Mouse (Mus musculus) frontal cortex, adult (tissue): ENCODE measurements around the gene Trak1.

Experiments
- ATAC-seq: cut with Nextera tagmentation; 2 replicates; pipeline ENCODE4 v1.9.2; 2017; ENCODE audit warnings: mild to moderate bottlenecking, moderate library complexity, mixed read lengths; ENCODE audit not compliant: low TSS enrichment

Gene Trak1

DNA sequence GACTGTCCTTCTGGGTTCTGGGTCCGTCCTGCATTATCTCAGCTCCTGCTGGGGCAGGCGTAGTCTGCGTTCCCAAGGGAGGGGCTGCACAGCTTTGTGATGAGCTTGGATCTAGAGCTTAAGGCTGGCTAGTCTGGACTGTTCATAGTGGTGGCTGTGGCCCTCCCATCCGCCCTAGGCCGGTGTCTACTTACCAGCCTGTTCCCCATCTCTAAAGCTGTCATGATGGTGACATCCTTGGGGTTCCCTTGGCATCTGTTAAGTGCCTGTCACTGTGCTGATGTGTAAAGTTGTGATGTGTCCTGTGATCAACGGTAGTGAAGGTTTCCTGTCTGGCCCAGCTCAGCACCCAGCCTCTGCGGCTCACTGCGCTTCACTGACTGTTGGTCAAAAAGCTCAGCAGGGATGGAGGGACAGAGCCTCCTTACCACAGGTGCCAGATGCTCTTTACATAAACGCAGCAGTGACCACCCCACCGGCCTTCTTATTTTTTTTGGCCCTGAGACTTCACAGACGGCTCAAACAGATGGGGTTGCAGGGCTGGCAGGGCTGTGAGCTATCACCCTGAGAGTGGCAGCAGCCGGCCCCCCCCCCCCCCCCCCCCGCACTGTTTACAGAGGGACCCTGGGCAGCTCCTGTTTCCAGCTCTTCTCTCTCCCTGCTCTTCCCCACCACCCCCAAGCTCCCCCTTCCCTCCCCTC lies 74.8 kb downstream of the Trak1 start:
- ATAC-seq: peak; percentile 24

DNA sequence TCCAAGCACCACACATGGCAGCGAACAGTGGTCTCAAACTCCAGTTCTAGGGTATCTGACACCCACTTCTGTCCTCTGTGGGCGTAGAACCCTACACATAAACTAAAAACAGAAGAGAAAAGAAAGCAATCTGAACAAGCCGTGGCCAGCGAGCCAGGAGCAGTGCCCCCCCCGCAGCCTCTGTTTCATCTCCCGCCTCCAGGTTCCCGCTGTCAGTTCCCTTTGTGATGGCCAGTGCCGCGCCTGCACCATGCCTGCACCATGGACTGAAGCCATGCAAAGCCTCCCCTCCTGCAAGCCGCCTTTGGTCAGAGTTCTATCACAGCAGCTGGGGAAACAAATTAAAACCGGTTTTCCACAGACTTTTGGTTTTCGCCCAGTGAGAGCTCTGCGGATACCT lies 75.8 kb downstream of the Trak1 start:
- no peak for ATAC-seq

DNA sequence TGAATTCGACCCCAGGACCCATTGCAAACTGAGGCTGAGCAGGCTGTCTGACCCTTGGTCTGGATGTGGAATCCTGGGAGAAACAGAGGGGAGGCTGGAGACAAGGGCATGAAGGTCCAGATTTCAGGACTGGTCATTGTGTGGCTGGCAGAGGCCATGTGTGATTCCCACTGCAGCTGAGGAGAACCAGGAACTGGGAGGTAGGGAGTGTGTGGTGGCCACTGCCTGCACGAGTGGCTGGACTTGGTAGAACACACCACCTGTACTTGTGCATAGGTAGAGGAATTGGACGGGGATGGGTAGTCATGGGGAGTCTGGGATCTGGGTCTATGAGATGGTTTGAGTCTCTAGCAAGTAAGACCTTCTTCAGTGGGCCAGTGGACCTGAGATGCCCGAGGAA lies 76.2 kb downstream of the Trak1 start:
- ATAC-seq: no peak

DNA sequence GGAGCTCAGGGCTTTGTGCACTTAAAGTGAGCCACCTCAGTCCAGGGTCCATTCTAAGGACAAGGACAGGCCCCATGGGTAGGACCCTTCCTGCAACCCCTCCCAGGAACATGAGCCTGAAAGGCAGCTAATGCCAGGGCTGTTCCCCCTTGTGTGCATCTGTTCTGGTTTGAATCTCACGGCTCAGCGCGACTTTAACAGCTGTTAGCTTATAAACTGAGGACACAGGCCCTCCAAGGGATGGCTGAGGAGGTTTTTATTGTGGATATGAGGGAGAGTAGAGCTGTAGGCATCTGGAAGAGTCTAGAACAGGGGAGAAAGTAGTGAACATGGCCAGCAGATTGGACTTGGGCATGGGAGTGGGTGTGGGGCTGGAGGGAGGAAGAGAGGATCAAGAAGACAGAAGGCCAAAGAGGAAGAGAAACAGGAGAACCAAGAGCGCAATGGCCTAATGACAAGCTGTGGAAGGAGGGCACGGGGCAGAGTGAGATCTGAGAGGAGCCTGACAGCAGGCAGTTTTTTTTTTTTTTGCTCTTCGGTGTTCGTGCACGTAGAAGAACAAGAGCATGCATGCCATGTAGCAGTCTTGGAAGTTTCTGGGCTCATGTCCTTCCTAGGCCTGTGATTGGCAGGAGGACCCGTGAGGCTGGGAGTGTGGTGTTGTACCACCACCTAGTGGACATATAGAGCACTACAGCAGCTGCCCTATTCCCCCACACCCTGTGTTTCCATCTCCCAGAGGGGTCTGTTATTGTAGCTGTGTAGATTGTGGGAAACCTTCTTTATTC lies 77.0 kb downstream of the Trak1 start:
- peak; percentile 27; the same call in 1 of the 2 replicates for ATAC-seq

DNA sequence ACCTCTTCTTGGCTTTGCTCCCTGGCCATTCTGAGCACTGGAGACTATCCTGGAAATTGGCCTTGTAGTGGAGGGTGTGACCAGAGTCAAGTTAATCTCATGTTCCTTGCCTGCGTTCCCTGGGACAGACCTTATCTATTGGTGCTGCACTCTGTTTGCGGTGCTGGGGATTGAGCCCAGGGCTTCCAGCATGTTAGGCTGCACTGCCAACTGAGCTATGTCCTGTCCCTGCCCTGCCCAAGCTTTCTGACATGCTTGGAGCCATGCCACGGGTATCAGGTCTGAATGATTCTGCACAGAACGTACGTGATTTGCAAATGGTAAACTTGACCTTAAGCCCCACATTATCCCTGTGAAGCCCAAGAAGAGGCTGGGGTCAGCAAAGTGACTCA lies 77.6 kb downstream of the Trak1 start:
- no peak for ATAC-seq

DNA sequence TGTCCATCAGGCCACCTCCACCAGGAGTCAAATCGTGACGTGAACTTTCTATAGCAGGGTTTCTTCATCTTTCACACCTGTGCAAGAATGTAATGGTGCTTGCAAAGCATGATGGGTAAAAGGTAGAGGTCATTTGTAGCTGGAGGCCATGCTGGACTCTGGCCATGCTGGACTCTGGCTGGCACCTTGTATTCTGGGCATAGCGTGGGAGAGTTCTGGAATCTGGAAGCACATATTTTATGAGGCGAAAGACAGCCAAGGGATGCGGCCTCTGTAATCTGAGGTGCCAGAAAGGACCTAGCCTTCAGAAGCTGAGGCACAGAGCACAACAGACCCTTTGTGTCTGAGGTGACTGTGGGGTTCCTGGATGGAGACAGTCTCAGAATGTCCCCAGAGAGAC lies 78.8 kb downstream of the Trak1 start:
- no peak for ATAC-seq

DNA sequence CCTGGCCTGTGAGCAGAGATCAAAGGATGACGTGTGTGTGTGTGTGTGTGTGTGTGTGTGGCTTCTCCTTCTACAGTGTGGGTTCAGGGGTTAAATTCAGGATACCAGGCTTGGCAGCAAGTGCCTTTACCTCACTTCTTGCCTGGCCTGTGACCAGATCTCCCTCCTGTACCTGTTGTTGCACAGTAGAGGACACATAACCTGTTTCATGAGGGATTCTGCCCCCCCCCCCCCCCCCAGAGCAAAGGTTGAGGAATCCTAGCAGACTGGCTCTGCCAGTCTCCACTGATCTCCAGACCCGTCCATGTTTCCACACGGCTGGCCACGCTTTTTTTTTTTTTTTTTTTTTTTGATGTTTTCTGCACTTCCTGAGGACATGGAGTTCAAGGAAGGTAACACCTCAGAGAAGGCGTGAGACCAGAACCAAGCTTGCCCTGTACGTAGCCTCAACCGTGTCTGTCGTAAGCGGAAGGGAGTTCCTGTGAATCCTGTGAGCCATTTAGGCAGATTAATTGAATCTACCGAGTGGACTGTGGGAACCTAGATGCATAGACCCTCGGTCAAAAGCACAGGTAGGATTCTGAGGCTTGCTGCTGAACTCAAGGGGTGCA lies 83.1 kb downstream of the Trak1 start:
- ATAC-seq: no peak

DNA sequence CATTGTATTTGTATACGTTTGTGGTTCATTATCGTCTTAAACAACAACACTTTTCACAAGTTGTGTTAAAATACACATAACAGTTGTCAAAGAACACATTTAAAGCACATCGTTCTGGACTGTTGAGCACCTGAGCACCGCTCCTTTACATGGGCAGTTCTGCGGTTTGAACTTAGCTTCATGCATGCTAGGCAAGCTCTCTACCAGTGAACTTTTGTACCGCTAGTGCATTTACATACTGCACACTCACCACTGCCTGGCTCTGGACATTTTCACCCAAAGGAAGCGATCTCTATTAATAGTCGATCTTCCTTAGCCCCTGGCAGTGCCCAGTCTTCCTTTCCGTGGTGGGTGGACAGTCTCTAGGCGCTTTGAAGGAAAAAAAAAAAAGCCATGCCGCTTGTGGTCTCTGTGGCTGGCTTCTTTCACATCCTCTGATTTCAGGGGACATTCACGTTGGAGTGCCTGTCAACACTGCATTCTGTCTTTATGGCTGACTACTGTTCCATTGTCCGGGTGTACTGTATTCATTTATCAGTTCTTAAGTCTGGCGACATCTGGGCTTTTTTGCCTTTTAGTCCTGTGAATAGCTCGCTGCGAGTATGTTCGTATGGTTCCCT lies 84.5 kb downstream of the Trak1 start:
- no peak for ATAC-seq

DNA sequence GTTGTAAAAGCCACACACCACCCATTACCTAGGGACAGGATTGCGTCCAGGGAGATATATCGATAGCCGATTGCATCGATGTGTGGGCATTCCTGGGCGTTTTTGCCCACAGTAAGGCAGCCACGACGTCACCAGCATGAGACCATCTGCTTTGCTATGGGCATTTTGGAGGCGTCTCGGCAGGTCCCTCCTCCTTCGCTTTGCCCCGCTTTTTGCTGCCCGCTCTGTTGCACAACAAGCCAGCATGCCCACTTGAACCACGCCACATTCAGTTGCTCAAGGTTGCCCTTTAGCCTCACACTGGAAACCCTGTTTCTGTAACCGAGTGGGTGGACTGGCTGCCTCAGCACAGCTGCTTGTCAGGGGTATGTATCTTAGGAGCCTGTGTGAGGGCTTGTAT lies 85.3 kb downstream of the Trak1 start:
- ATAC-seq: peak; percentile 35

DNA sequence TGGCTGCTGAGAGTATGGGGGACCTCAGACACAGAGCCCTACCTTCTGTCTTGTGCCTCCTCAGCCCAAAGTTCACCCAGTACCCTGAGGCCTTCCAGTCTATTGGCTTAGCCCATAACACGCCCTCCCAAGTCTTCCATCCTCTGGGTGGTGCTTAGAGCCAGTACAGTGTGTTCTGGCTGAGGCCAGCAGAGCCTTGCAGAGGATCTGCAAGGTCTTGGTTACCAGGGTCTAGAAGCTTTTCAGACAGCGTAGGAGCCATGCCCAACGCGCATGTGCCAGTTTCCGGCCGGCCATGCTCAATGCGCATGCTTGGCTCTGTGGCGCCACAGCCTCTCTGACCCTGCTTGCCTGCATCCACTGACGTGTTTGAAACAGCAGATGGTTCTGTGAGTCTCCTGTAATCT lies 85.9 kb downstream of the Trak1 start:
- ATAC-seq: peak; percentile 38

DNA sequence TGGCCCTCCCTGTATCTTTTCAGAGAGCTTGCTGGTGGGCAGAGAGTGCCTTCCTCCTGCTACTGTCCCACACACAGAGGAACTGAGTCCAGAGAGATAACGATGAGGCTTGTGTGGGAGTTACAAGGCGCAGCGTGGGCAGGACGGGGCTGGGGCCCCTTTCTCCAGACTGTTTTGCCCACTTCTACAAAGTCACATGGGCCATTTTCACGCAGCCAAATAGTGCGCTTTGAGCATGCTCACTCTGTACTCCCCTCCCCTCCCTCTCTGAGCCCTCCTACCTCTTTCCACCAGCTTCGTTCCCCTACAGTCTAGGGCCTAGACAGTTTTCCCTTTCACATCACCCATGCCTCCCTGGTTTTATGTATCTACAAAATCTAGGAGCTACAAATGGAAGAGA lies 87.3 kb downstream of the Trak1 start:
- no peak for ATAC-seq

DNA sequence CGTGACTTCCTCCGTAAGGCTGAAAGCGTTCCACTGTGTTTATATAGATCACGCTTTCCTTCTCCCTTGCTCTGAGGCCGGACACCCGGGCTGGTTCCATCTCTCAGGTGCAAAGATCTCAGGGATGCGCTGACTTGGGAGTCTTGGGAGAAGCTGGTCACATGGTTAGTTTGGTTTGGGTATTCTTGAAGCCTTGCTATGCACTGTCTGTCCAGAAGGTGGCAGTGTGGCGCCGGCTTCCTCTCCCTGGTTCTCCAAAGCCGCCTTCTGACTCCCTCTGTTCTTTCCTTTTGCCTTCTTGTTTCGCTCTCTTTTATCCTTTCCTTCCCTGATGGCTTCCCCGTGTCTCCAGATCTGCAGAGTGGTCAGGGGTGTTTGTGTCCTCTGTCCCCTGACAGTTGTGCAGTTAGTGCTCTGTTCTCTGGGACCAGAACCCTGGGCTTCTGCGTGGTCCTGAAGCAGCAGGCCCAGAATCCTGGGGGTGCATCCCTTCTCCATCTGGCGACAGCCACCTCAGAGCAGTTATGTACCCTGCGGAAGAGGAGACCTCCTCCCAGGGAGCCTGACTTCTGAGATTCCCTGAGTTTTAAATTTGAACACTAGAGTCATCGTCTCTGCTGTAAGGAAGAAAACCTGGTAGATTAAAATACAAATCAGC lies 87.9 kb downstream of the Trak1 start:
- peak; percentile 11 for ATAC-seq

DNA sequence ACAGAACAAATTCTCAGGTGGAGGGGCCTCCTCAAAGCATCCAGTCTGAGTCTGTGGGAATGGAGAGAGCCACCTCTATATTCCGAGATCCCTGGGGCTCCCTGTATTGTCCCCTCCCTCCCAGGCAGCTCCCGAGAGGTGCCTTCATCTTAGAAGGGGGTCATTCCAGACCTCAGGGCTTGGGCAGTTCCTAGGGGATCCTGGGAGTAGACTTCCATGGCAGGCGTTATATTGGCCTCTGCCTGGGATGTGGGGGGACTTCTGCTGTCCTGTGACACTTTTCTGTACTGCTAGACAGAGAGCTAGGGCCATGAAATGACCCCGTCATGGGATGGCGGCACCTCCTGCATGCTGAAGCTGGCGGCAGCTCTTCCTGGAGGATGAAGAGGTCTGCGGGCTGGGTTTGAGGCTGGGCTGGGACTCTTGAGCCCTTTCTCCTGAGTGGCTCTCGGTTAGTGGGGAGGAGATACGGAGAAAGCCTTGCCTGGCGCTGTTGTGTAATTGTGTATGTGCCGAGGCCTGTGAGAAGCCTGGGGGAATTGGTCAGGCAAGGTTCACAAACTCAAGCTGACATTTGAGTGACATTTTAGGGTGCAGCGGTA lies 88.5 kb downstream of the Trak1 start:
- ATAC-seq: no peak

DNA sequence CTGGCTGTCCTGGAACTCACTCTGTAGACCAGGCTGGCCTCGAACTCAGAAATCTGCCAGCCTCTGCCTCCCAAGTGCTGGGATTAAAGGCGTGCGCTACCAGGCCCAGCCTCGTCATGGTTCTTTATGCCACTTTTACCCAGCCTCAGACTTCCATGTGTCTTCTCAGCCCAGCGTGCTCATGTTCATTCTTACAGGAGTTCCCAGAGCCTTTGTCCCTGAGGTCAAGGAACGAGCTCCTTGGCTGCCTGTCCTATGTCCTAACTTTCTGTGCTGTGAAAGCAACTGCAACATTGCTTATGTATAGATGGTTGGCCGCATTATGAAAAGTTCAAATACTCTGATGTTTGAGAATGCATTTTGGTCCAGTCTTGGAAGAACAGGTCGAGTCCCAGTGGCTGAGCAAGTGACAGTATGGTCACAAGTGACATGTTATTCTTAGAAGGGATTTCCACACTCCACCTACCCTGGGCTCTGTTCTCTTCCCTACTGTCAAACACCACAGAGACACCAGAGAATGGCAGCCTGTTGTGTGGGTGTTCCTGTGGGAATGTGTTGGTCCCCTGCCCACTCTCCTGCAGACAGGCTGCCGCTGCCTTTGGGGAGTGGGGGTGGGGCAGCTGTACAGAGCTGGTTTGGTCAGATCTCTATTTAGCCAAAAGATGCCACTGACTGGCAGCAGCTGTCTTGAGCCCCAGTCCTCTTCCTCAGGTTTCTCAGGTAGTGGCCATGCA lies 90.4 kb downstream of the Trak1 start:
- ATAC-seq: peak; percentile 26

DNA sequence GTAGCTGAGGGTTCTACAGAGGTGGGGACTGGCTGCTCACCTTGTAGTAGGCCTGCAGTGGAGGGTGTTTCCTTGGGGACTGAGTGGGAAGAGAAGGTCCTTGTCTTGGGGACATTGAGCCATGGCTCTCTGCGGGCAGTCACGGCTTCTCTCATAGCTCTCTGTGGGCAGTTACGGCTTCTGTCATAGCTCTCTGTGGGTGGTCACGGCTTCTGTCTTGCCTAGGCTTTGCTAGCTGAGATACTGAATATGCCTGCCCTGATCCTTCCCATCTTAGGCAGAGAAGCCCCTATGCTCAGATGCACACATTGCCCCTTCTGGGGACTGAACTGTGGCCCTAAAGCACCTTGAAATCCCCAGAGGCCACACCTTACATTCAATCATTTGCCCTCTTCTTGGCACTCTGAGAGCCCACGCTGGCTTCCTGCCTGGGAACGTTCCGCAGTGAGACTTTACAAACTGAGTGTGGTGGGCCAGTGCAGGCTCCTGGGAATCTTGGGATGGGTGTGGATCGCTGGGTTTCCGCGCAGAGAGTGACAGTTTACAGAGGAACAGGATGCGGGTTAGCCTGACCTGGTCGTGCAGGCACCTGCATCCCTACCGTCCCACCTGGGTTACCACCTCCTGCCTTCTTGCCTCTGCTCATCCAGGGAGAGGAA lies 91.1 kb downstream of the Trak1 start:
- ATAC-seq: peak; percentile 1; the same call in 1 of the 2 replicates

DNA sequence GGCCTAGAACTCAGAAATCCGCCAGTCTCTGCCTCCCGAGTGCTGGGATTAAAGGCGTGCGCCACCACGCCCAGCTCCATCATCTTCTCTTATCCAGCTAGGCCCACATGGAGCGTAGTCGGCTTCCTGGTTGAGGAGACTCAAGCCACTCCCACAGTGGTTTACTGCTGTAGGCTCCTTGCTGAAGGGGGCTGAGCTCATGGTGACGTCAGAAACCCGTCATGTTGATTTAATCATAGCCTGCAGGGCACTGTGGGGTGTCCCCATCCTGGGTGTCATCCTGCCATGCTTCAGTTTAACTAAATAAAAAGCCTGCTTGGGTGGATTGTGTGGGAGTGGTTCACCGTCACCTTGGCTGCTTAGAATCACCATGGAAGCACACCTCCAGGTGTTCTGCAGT lies 92.0 kb downstream of the Trak1 start:
- no peak for ATAC-seq

DNA sequence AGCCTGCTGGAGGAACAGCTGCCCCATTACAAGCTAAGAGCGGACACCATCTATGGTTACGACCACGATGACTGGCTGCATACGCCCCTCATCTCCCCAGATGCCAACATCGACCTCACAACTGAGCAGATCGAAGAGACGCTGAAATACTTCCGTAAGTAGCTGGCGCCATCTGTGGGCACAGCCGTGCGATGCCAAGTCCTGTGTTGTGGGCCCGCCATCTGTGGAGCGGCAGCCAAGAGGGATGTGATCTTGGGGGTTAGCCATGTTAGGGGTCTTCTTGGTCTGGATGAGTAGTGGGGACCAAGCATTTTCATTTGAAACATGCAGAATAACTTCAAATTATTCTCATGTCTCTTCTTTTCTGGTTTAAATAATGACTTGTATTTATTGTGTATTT lies 94.6 kb downstream of the Trak1 start:
- ATAC-seq: no peak

DNA sequence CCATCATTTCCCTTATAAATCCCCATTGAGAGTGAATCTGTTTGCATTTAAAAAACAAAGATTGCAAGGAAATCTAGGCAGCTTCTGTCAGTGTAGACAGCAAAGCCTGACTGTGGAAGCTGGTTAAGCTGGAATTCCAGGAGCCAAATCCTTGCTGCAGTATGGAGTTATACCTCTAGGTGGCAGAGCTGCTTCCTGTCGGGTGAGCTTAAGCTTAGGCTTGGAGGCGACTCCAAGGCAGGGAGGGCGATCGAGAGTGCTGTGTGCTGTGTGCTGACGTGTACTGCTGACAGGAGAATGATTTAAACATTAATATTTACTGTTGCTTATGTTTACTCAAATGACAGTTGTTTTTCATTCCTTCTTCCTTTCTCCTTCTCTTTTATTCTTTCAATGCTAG lies 95.1 kb downstream of the Trak1 start:
- ATAC-seq: peak; percentile 50

DNA sequence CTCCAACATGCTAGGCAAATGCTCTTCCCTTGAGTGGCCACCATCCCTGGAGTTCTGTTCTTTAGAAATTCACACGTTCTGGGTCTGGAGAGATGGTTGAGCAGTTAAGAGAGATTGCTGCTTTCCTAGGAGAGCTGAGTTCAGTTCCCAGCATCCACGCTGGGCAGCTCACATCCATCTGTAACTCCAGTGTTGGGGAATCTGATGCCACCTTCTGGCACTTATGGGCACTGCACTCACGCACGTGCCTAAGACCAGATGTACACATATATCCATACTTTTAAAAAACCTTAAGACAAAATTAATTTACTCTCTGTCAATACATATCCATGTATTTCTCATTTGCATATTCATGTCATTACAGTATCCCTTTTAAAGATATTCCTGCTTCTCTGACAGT lies 95.8 kb downstream of the Trak1 start:
- no peak for ATAC-seq

DNA sequence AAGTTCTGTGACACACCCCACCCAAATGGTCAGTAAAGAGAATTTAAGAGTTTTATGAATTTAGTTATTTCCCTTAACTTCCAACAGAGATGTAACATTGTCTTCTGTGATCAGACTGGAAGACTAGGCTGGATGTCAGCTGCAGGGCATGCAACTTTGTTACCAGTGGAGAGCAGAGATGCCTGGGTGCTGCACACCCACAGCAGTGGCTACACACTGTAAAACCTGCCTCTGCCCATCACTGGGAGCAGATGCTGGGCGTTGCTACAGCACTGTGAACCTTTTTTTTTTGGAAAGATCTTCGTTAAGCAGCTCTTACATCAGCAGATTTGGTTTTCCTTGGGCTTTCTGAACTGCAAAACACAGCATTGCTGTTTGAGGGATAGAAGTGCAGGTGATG lies 97.6 kb downstream of the Trak1 start:
- ATAC-seq: no peak
